Mouse (Mus musculus) ES-Bruce4 (cell line): ENCODE data around the gene Psd4.

Source experiments
- CTCF ChIP-seq: IDR thresholded peaks from one replicate; pipeline ENCODE4 v1.8.1; 2011; ENCODE audit warnings: low read depth, low read length
- EP300 ChIP-seq: IDR thresholded peaks from 2 replicates; pipeline ENCODE4 v1.6.1; 2011; ENCODE audit warnings: low read depth, low read length; ENCODE audit not compliant: insufficient read depth

DNA sequence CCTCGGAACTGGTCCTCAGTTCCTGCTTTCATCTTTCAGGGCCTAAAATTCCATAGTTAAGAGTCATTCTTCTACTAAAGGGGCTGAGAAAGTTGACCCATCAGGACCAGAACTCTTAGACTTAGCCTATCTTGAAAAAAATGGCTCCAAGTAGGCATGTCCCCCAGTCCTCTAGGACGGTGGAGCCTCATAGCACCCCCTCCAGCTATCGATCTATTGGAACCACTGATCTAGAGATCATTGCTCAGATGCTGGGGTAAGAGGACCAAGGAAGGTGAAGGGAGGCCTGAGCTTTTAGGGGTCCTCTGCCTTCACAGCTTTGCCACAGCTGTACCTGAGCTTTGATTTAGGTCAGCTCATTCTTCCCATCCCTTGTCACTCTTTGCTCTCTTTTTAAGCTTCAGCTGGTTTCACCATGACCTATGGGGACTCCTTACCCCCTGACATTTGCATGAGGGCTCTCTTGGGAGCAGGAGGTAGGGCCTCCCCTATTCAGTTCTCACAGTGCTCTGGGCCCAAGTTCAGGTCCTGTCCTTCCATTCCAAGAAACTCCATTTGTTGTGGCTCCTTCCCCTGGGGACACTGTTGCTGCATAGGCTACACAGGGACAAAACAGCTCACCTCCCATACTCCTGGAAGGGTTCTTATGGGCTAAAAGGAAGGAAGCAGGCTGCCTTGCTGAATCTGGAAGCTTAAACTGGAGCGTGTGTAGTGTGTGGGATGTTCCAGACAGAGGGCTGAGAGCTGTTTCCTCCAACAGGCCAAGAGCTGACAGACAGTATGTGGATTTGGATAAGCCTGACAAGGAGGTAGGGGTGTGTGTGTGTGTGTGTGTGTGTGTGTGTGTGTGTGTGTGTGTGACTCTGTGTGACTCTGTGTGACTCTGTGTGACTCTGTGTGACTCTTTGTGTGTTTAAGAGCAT, 20.2 kb downstream of the Psd4 start:
- TF ChIP-seq EP300 (no peak), CTCF (no peak)
